11 mouse cellular contexts compared by ENCODE assay signal in genomic region chr15:81957598-81957997, GRCm38 (mm10). TPM values are rescaled to one million over a fixed set of nuclear protein-coding genes. Genes with fewer than 3 reads are reported as not detected.
"Had no signal": no experiment of that assay in that cellular context is flagged by ENCODE, and none has a peak within 500 bp of the region (broad histone marks: within the 10 kb centered on the region; RNA-seq: fewer than 3 reads in every experiment).

No protein-coding gene starts in this region.

- DNase-seq: kidney, adult 8-10 months; kidney, postnatal 25 days; layer of hippocampus, adult 9-11 months; liver, embryonic 13.5 days; liver, postnatal 0 days; lung, postnatal 14 days had no signal

- H3K4me3 ChIP-seq: liver, embryonic 13.5 days; lung, embryonic 15.5 days; megakaryocyte, embryonic 14.5 days had no signal

- H3K27ac ChIP-seq: liver, embryonic 13.5 days; lung, embryonic 15.5 days; macrophage; stomach, postnatal 0 days had no signal

RNA-seq across cellular contexts. Expression of gene 1700029P11Rik, which starts 22.7 kb away (rescaled TPM):
- total RNA-seq: left cerebral cortex, postnatal 10 days had no signal
